Comparison of ENCODE assay signal across 21 mouse cellular contexts in genomic region chr15:5584381-5584780, GRCm38 (mm10).
A peak's percentile ranks its signal among the peaks of the same experiment; 100 is the strongest.
DNase-seq lines count a peak whose midpoint lies in the region; ATAC-seq and TF ChIP-seq lines count a peak whose summit lies in the region.
"Had no signal": no experiment of that assay in that cellular context is flagged by ENCODE, and none has a peak within 500 bp of the region (broad histone marks: within the 10 kb centered on the region; RNA-seq: fewer than 3 reads in every experiment).

No protein-coding gene starts in this region.

- no peaks in the 10 kb centered on the region for H3K4me1 ChIP-seq in embryonic facial prominence, embryonic 14.5 days (ENCODE audit: control insufficient read depth, insufficient read depth, low read length)
- no peaks in the 10 kb centered on the region for H3K4me1 ChIP-seq in embryonic facial prominence, embryonic 10.5 days
- peaks cover 2% of the 10 kb centered on the region; the same call in 1 of the 2 replicates for H3K4me1 ChIP-seq in embryonic fibroblast, embryonic 13.5 days (ENCODE audit: control insufficient read depth, insufficient read depth, low read length)
- H3K4me1 ChIP-seq: embryonic facial prominence, embryonic 12.5 days; embryonic facial prominence, embryonic 15.5 days; forebrain, embryonic 13.5 days; forebrain, embryonic 15.5 days had no signal

- no peaks in the 10 kb centered on the region for H3K9me3 ChIP-seq in embryonic facial prominence, embryonic 14.5 days (ENCODE audit: control insufficient read depth, low read length)
- H3K9me3 ChIP-seq in embryonic facial prominence, embryonic 10.5 days: no peaks in the 10 kb centered on the region
- H3K9me3 ChIP-seq: embryonic facial prominence, embryonic 12.5 days; embryonic facial prominence, embryonic 15.5 days; forebrain, embryonic 13.5 days; forebrain, embryonic 15.5 days had no signal

- H3K27me3 ChIP-seq in embryonic facial prominence, embryonic 14.5 days (replicated peaks; ENCODE audit: control insufficient read depth, insufficient read depth, low read length): no peaks in the 10 kb centered on the region
- H3K27me3 ChIP-seq in embryonic facial prominence, embryonic 10.5 days (replicated peaks; ENCODE audit: low read depth, poor library complexity, severe bottlenecking): no peaks in the 10 kb centered on the region
- H3K27me3 ChIP-seq: embryonic facial prominence, embryonic 12.5 days; embryonic facial prominence, embryonic 15.5 days; forebrain, embryonic 13.5 days; forebrain, embryonic 15.5 days had no signal

- TF ChIP-seq CTCF in embryonic fibroblast, embryonic 13.5 days (IDR thresholded peaks at IDR 0.05; ENCODE audit: borderline replicate concordance, insufficient read depth, low read length): no peak

- H3K4me3 ChIP-seq in embryonic facial prominence, embryonic 14.5 days (ENCODE audit: low read depth, low read length): no peak overlapping the region
- H3K4me3 ChIP-seq in embryonic facial prominence, embryonic 10.5 days: no peak overlapping the region
- no peak overlapping the region for H3K4me3 ChIP-seq in embryonic fibroblast, embryonic 13.5 days (ENCODE audit: insufficient read depth, low read length)
- H3K4me3 ChIP-seq: embryonic facial prominence, embryonic 12.5 days; embryonic facial prominence, embryonic 15.5 days; forebrain, embryonic 13.5 days; forebrain, embryonic 15.5 days had no signal

- TF ChIP-seq POLR2A in embryonic fibroblast, embryonic 13.5 days (IDR thresholded peaks at IDR 0.05; ENCODE audit: low read depth, low read length): no peak

- WGBS in embryonic facial prominence, embryonic 14.5 days: 49% methylated on average over 2 of the region's 2 CpGs
- WGBS in embryonic facial prominence, embryonic 10.5 days: 83% methylated on average over 2 of the region's 2 CpGs

- no peak for ATAC-seq in embryonic facial prominence, embryonic 14.5 days (ENCODE audit: low read depth)
- ATAC-seq: forebrain, embryonic 13.5 days; forebrain, embryonic 15.5 days; forebrain, postnatal 0 days had no signal

- no peak overlapping the region for H3K27ac ChIP-seq in embryonic facial prominence, embryonic 14.5 days (replicated peaks; ENCODE audit: low read depth, low read length)
- H3K27ac ChIP-seq in embryonic facial prominence, embryonic 10.5 days (replicated peaks): no peak overlapping the region
- H3K27ac ChIP-seq in embryonic fibroblast, embryonic 13.5 days (ENCODE audit: insufficient read depth, low read length): peak overlapping the region; percentile 36; the same call in 1 of the 2 replicates
- H3K27ac ChIP-seq: embryonic facial prominence, embryonic 12.5 days; embryonic facial prominence, embryonic 15.5 days; forebrain, embryonic 13.5 days; forebrain, embryonic 15.5 days had no signal

- H3K4me2 ChIP-seq in embryonic facial prominence, embryonic 14.5 days (ENCODE audit: low read depth, low read length): no peak overlapping the region
- H3K4me2 ChIP-seq: embryonic facial prominence, embryonic 12.5 days; embryonic facial prominence, embryonic 15.5 days; forebrain, embryonic 13.5 days; forebrain, embryonic 15.5 days had no signal

- H3K9ac ChIP-seq in embryonic facial prominence, embryonic 14.5 days (ENCODE audit: low read depth, low read length): no peak overlapping the region
- H3K9ac ChIP-seq: embryonic facial prominence, embryonic 12.5 days; embryonic facial prominence, embryonic 15.5 days; forebrain, embryonic 13.5 days; forebrain, embryonic 15.5 days; forebrain, postnatal 0 days had no signal

- DNase-seq in embryonic facial prominence, embryonic 14.5 days (ENCODE audit: low spot score): peak; percentile 60
- no peak for DNase-seq in embryonic facial prominence, embryonic 10.5 days (ENCODE audit: low spot score)
- peak; percentile 48 for DNase-seq in 3T3-L1 (ENCODE audit: low read depth, low spot score)
- no peak for DNase-seq in Muller cell, postnatal 12 days (ENCODE audit: inconsistent ontology term)
- DNase-seq in left cerebral cortex, adult 9 months (ENCODE audit: low spot score in 2 of 2): no peak
- DNase-seq: adrenal gland, adult 2 months; adrenal gland, postnatal 10 days; adrenal gland, postnatal 25 days; cerebellum, adult 11 months; cerebellum, adult 18-20 months; cerebellum, adult 8-10 months; cerebellum, adult 9-11 months; cerebellum, postnatal 14 days; cerebellum, postnatal 36 days; embryo, embryonic 11 days; forebrain, postnatal 0 days had no signal

- no peaks in the 10 kb centered on the region for H3K36me3 ChIP-seq in embryonic facial prominence, embryonic 14.5 days (ENCODE audit: control insufficient read depth, insufficient read depth, low read length)
- no peaks in the 10 kb centered on the region for H3K36me3 ChIP-seq in embryonic facial prominence, embryonic 10.5 days (replicated peaks)
- H3K36me3 ChIP-seq: embryonic facial prominence, embryonic 12.5 days; embryonic facial prominence, embryonic 15.5 days; forebrain, embryonic 15.5 days had no signal

Comparison
In these comparisons a context has a peak if more than half of its experiments do, and no peak if none do; other contexts are left out.
1. DNase-seq: peak in embryonic facial prominence, embryonic 14.5 days (single experiment) and 3T3-L1 (single experiment); none in embryonic facial prominence, embryonic 10.5 days (single experiment), Muller cell, postnatal 12 days (single experiment) and left cerebral cortex, adult 9 months (0 of 2).